Mouse (Mus musculus) c-Kit-positive CD71-negative TER-119-negative erythroid progenitor cells, embryonic 14.5 days (primary cell): Measurements from ENCODE around the gene Hils1.
"Not testable (repeated sequence)": the region's sequence is repeated elsewhere in the genome, so short reads cannot be mapped to it uniquely, and the experiment has no call there.

Experiments used
- DNase-seq: peaks from one replicate; pipeline ENCODE4 v3.0.0-alpha.2; 2013; ENCODE audit warnings: low read depth

Hils1 gene

GRCm38 (mm10) chr11:94955103-94955502 lies 12.3 kb upstream of the Hils1 start:
- DNase-seq, result no peak

- no peak for DNase-seq
Measured at GRCm38 (mm10) chr11:94957693-94958064, 9.7 kb upstream of the Hils1 start.

- DNase-seq, result no peak
Measured at GRCm38 (mm10) chr11:94958065-94958858, 9.1 kb upstream of the Hils1 start.

- no peak for DNase-seq
Measured at GRCm38 (mm10) chr11:94962534-94963101, 4.8 kb upstream of the Hils1 start.

- DNase-seq, result no peak
Measured at GRCm38 (mm10) chr11:94968187-94968586, 794 bp downstream of the Hils1 start.

GRCm38 (mm10) chr11:94969709-94970108 lies 2.3 kb downstream of the Hils1 start:
- DNase-seq, result not testable (repeated sequence)

- DNase-seq, result peak; percentile 69
Measured at GRCm38 (mm10) chr11:94970210-94970943, 3.0 kb downstream of the Hils1 start.

GRCm38 (mm10) chr11:94971895-94972615 lies 4.7 kb downstream of the Hils1 start:
- no peak for DNase-seq

- DNase-seq, result no peak
Measured at GRCm38 (mm10) chr11:94972887-94973286, 5.5 kb downstream of the Hils1 start.

- no peak for DNase-seq
Measured at GRCm38 (mm10) chr11:94973313-94973712, 5.9 kb downstream of the Hils1 start.

GRCm38 (mm10) chr11:94974951-94975350 lies 7.6 kb downstream of the Hils1 start:
- DNase-seq, result no peak

- no peak for DNase-seq
Measured at GRCm38 (mm10) chr11:94976199-94976598, 8.8 kb downstream of the Hils1 start, which contains the start of gene Sgca. Sgca (minus strand) TSS chr11:94976327.

GRCm38 (mm10) chr11:94978178-94978915 lies 11.0 kb downstream of the Hils1 start:
- DNase-seq, result no peak

GRCm38 (mm10) chr11:94978947-94979346 lies 11.6 kb downstream of the Hils1 start:
- DNase-seq, result peak; percentile 94

- no peak for DNase-seq
Measured at GRCm38 (mm10) chr11:94979462-94980179, 12.2 kb downstream of the Hils1 start.

- no peak for DNase-seq
Measured at GRCm38 (mm10) chr11:94985140-94985539, 17.7 kb downstream of the Hils1 start.

- DNase-seq, result no peak
Measured at GRCm38 (mm10) chr11:94985822-94986221, 18.4 kb downstream of the Hils1 start.

- DNase-seq, result no peak
Measured at GRCm38 (mm10) chr11:94986435-94986834, 19.0 kb downstream of the Hils1 start.

- DNase-seq, result no peak
Measured at GRCm38 (mm10) chr11:94987341-94987740, 19.9 kb downstream of the Hils1 start.

GRCm38 (mm10) chr11:94987851-94988250 lies 20.5 kb downstream of the Hils1 start:
- DNase-seq, result no peak
